Mouse (Mus musculus) CH12.LX (cell line): ENCODE measurements around the gene Gnpnat1. TPM values are rescaled to one million over a fixed set of nuclear protein-coding genes. Genes with fewer than 3 reads are reported as not detected.

Experiments used
- DNase-seq: peaks from one replicate; pipeline ENCODE4 v3.0.0-alpha.2; 2013; ENCODE audit errors: extremely low read depth
- H3K27ac ChIP-seq: 2 replicates; pipeline ENCODE4 v1.5.1; 2012; ENCODE audit warnings: low read depth, mild to moderate bottlenecking, control low read depth, moderate library complexity; ENCODE audit not compliant: insufficient read depth
- H3K27me3 ChIP-seq: replicated peaks from 2 replicates; pipeline ENCODE3; 2012; ENCODE audit warnings: inconsistent platforms
- H3K36me3 ChIP-seq, 2 experiments: replicated peaks in 1 of 2; 2 replicates each; pipeline versions ENCODE3 to v1.6.1; 2012; ENCODE audit warnings: inconsistent platforms in 1 of 2, low read length in 1 of 2, mild to moderate bottlenecking in 1 of 2, mixed read lengths in 1 of 2, moderate library complexity in 1 of 2; ENCODE audit not compliant: control insufficient read depth in 1 of 2, insufficient read depth in 1 of 2
- H3K4me1 ChIP-seq, 2 experiments: 2 replicates each; pipeline ENCODE4 v1.6.1; 2012; ENCODE audit warnings: inconsistent platforms in 1 of 2, moderate library complexity in 1 of 2; ENCODE audit not compliant: insufficient read depth in 2 of 2, control insufficient read depth in 1 of 2
- H3K4me2 ChIP-seq: 2 replicates; pipeline ENCODE4 v1.6.1; 2012; ENCODE audit warnings: low read depth, mild to moderate bottlenecking, control low read depth; ENCODE audit not compliant: poor library complexity, insufficient read depth, severe bottlenecking
- H3K4me3 ChIP-seq, 3 experiments: fragments of 150-350 bp in 1 of 3; sonication (generic) in 1 of 3; replicated peaks in 1 of 3; 2 replicates each; pipeline versions ENCODE3 to v1.5.1; 2011 to 2012; ENCODE audit warnings: low read depth in 2 of 3, low read length in 2 of 3, mild to moderate bottlenecking in 2 of 3, moderate library complexity in 2 of 3, control low read depth in 1 of 3, improper control_type of control experiment in 1 of 3, inconsistent platforms in 1 of 3, mixed read lengths in 1 of 3; ENCODE audit not compliant: poor library complexity in 1 of 3
- H3K79me2 ChIP-seq: replicated peaks from 2 replicates; pipeline ENCODE4 v1.6.1; 2012; ENCODE audit warnings: mild to moderate bottlenecking, moderate library complexity; ENCODE audit not compliant: control insufficient read depth, poor library complexity, insufficient read depth, severe bottlenecking; ENCODE audit errors: extremely low read depth
- H3K9ac ChIP-seq: 2 replicates; pipeline ENCODE4 v1.6.1; 2012; ENCODE audit warnings: low read depth, mild to moderate bottlenecking, control low read depth, moderate library complexity; ENCODE audit not compliant: insufficient read depth
- H3K9me3 ChIP-seq: replicated peaks from 2 replicates; pipeline ENCODE3; 2012; ENCODE audit warnings: low read length, inconsistent platforms, mixed read lengths
- BHLHE40 ChIP-seq: IDR thresholded peaks from 2 replicates; pipeline ENCODE4 v1.6.1; 2011; ENCODE audit warnings: mild to moderate bottlenecking, low read depth, low read length, improper control_type of control experiment
- CHD1 ChIP-seq: IDR thresholded peaks from 2 replicates; pipeline ENCODE4 v1.6.1; 2012; ENCODE audit warnings: low read depth, low read length, improper control_type of control experiment, inconsistent platforms
- CTCF ChIP-seq, 2 experiments: IDR thresholded peaks in 1 of 2; conservative IDR thresholded peaks in 1 of 2; 2 replicates each; pipeline ENCODE4 v1.5.1; 2011 to 2012; ENCODE audit warnings: low read depth in 2 of 2, low read length in 2 of 2, improper control_type of control experiment in 1 of 2, inconsistent platforms in 1 of 2, mild to moderate bottlenecking in 1 of 2, moderate library complexity in 1 of 2
- EP300 ChIP-seq: IDR thresholded peaks from 2 replicates; pipeline ENCODE4 v1.6.1; 2011; ENCODE audit warnings: low read length, improper control_type of control experiment
- GABPA ChIP-seq: IDR thresholded peaks from 2 replicates; pipeline ENCODE4 v1.6.1; 2012; ENCODE audit warnings: low read depth, low read length, improper control_type of control experiment, inconsistent platforms; ENCODE audit not compliant: insufficient replicate concordance
- HCFC1 ChIP-seq: IDR thresholded peaks from 2 replicates; pipeline ENCODE4 v1.6.1; 2012; ENCODE audit warnings: low read depth, mild to moderate bottlenecking, inconsistent platforms, low read length, improper control_type of control experiment
- KAT2A ChIP-seq: IDR thresholded peaks from 2 replicates; pipeline ENCODE4 v1.6.1; 2012; ENCODE audit warnings: low read length, improper control_type of control experiment, inconsistent platforms; ENCODE audit not compliant: insufficient replicate concordance
- MAX ChIP-seq: IDR thresholded peaks from 2 replicates; pipeline ENCODE4 v1.6.1; 2011; ENCODE audit warnings: low read length, improper control_type of control experiment
- MAZ ChIP-seq: IDR thresholded peaks from 2 replicates; pipeline ENCODE4 v1.6.1; 2012; ENCODE audit warnings: low read depth, mild to moderate bottlenecking, inconsistent platforms, low read length, improper control_type of control experiment, moderate library complexity
- MYC ChIP-seq: IDR thresholded peaks from 2 replicates; pipeline ENCODE4 v1.6.1; 2011; ENCODE audit warnings: low read depth, mild to moderate bottlenecking, improper control_type of control experiment, low read length
- NELFE ChIP-seq: IDR thresholded peaks from 2 replicates; pipeline ENCODE4 v1.6.1; 2011; ENCODE audit warnings: low read depth, low read length, improper control_type of control experiment
- NRF1 ChIP-seq: IDR thresholded peaks from 2 replicates; pipeline ENCODE4 v1.6.1; 2014; ENCODE audit warnings: low read depth, mild to moderate bottlenecking, inconsistent platforms, low read length, improper control_type of control experiment, moderate library complexity
- POLR2AphosphoS2 ChIP-seq: IDR thresholded peaks from 2 replicates; pipeline ENCODE4 v1.6.1; 2011; ENCODE audit warnings: low read depth, low read length, improper control_type of control experiment
- RCOR1 ChIP-seq: conservative IDR thresholded peaks from 2 replicates; pipeline ENCODE4 v1.6.1; 2012; ENCODE audit warnings: low read depth, mild to moderate bottlenecking, inconsistent platforms, low read length, improper control_type of control experiment
- UBTF ChIP-seq: IDR thresholded peaks from 2 replicates; pipeline ENCODE4 v1.6.1; 2012; ENCODE audit warnings: low read depth, mild to moderate bottlenecking, inconsistent platforms, low read length, improper control_type of control experiment, moderate library complexity
- USF1 ChIP-seq: IDR thresholded peaks from 2 replicates; pipeline ENCODE4 v1.6.1; 2014; ENCODE audit warnings: low read depth, mild to moderate bottlenecking, inconsistent platforms, low read length, improper control_type of control experiment
- USF2 ChIP-seq: conservative IDR thresholded peaks from 2 replicates; pipeline ENCODE4 v1.6.1; 2011; ENCODE audit warnings: low read depth, low read length, improper control_type of control experiment
- ZC3H11A ChIP-seq: IDR thresholded peaks from 2 replicates; pipeline ENCODE4 v1.6.1; 2012; ENCODE audit warnings: low read depth, mild to moderate bottlenecking, inconsistent platforms, low read length, improper control_type of control experiment
- ZMIZ1 ChIP-seq: IDR thresholded peaks from 2 replicates; pipeline ENCODE4 v1.6.1; 2012; ENCODE audit warnings: low read depth, mild to moderate bottlenecking, inconsistent platforms, low read length, improper control_type of control experiment
- ZNF384 ChIP-seq: IDR thresholded peaks from 2 replicates; pipeline ENCODE4 v1.6.1; 2012; ENCODE audit warnings: low read depth, low read length, improper control_type of control experiment, inconsistent platforms
- dilution Hi-C: fragments of 300-500 bp; cut with MboI; formaldehyde crosslinking; loops from 2 replicates; pipeline ENCODE4 v1.14.3; 2020; ENCODE audit warnings: low sequenced_read_pairs; ENCODE audit not compliant: extremely low pct_unique_long_range_greater_than_20kb, extremely low pct_ligation_motif_present
- in situ Hi-C: fragments of 300-500 bp; cut with MboI; formaldehyde crosslinking; loops from 3 replicates; pipeline ENCODE4 v1.14.3; 2019; ENCODE audit warnings: low sequenced_read_pairs, low pct_ligation_motif_present, low pct_unique_long_range_greater_than_20kb, mixed read lengths
- polyA plus RNA-seq: library from polyadenylated mRNA; unstranded; fragments of >175 nt; gene quantifications from 2 replicates; pipeline ENCODE4 v1.2.1, GENCODE M21; 2012; ENCODE audit warnings: low read depth; ENCODE audit not compliant: insufficient read length
- total RNA-seq, 2 experiments: library from RNA; depleted of rRNA; stranded (reverse); fragments of 300-350 nt in 1 of 2; fragments of >200 nt in 1 of 2; gene quantifications; 2 replicates each; pipeline ENCODE4 v1.2.3; 2012 to 2014

The Gnpnat1 gene
- total and polyA plus RNA-seq, 3 experiments = 28.6 to 82.9 (median 42.8) TPM

DNA sequence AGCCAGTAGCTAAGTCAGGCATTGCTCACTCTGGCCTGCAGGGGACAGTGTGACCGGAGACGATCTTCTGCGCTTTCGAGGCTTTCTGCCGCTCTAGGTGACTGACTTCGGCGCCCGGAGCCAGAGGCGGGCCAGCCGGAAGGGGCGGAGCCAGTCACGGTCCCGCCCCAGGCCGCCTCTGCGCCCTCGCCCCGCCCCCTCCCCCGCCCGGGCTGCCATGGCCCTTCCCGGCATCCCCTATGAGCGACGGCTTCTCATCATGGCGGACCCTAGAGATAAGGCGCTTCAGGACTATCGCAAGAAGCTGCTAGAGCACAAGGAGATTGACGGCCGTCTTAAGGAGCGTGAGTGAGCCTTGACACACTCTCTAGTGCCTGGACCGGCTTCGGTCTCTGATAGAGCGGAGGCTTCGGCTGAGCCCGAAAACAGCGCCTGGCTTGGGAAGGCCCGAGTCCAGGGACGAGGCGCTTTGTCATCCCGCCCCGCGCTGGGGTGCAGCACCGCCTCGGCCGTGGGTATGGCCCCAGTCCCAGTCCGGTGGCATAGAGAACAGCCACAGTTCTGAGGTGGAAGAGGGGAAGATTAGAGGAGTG, 75.0 kb downstream of the Gnpnat1 start, which contains the start of gene Psmc6 (continued):
- TF ChIP-seq ZMIZ1 = 0 out of 2 replicates have a peak, but pooled peaks have one; percentile 42
- 0 out of 2 replicates have a peak, but pooled peaks have one; percentile 35 for TF ChIP-seq KAT2A
- TF ChIP-seq NRF1 = peak; percentile 38; the same call in 1 of the 2 replicates
- peak; percentile 87 for TF ChIP-seq NELFE
- no peak for TF ChIP-seq EP300
- no peak for TF ChIP-seq USF1
- no peak for TF ChIP-seq ZC3H11A
- peak; percentile 32; the same call in 1 of the 2 replicates for TF ChIP-seq GABPA
- no peak for TF ChIP-seq MYC
- TF ChIP-seq USF2 = no peak
- peak; percentile 76 for TF ChIP-seq HCFC1
- TF ChIP-seq RCOR1 = no peak

DNA sequence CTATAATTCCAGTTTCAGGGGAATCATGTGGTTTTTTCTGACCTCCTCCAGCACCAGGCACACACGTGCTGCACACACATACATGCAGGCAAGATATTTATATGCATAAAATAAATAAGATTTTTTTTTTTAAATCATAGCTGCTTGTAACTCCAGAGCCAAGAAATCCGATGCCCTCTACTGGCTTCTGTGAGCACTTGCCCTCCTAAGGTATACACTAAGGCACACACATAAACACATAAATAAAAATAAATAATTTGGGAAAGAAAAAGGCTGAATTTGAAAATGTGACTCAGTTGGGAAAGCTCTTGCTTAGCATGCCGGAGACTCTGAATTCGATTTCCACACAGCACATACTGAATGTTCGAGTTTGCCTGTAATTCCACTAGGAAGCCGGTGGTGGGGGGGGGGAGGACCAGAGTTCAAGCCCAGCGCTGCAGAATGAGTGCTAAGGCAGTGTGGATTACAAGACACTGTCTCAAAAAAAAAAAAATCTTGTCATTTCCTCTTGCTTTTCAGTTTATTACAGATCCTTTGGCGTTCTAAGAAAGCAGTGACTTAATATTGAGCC, 75.6 kb downstream of the Gnpnat1 start:
- peak; percentile 50 for DNase-seq
- H3K4me1 ChIP-seq = peaks cover 4 to 34% of the 10 kb centered on the region in 2 experiments; a peak in 3 of 4 replicates
- H3K4me3 ChIP-seq = peak overlapping the region; percentile 43 to 88 (median 61)
- no peaks in the 10 kb centered on the region for H3K27me3 ChIP-seq
- dilution Hi-C loops = no loop called here
- no peak overlapping the region for H3K27ac ChIP-seq
- in situ Hi-C loops = no loop called here
- H3K9me3 ChIP-seq = no peaks in the 10 kb centered on the region
- H3K4me2 ChIP-seq = peak overlapping the region; percentile 91
- peak overlapping the region; percentile 67; the same call in 1 of the 2 replicates for H3K9ac ChIP-seq
- TF ChIP-seq NELFE (no peak), CTCF (conservative IDR thresholded peaks at IDR 0.05 in 1 of 2, IDR thresholded peaks at IDR 0.05 in 1 of 2; ENCODE audit: low read depth in 2 of 2, low read length in 2 of 2) (peak in 1 of 2 experiments; percentile 63; a peak in 3 of 4 replicates), ZC3H11A (no peak), MAZ (0 out of 2 replicates have a peak, but pooled peaks have one; percentile 1), POLR2AphosphoS2 (no peak), HCFC1 (no peak), RCOR1 (0 out of 2 replicates have a peak, but pooled peaks have one; percentile 43), BHLHE40 (peak; percentile 9; the same call in 1 of the 2 replicates), UBTF (no peak), CHD1 (0 out of 2 replicates have a peak, but pooled peaks have one; percentile 31), MAX (0 out of 2 replicates have a peak, but pooled peaks have one; percentile 9), ZNF384 (peak; percentile 91)
- peaks cover 21 to 29% of the 10 kb centered on the region in 2 experiments for H3K36me3 ChIP-seq
- peaks cover 36% of the 10 kb centered on the region for H3K79me2 ChIP-seq
